Mouse (Mus musculus) forelimb bud, embryonic 11.5 days (tissue): ENCODE measurements at regions not wholly inside any gene's neighbourhood (a gene's known extent, or its start where the extent isn't known, plus 50 kb on each side); places are given as distances from the start of the nearest gene placed in this dataset.
A peak's percentile ranks its signal among the peaks of the same experiment; 100 is the strongest.

Experiments
- DNase-seq: peaks from one replicate; pipeline ENCODE4 v3.0.0-alpha.2; 2012; ENCODE audit warnings: low read depth, low spot score

- no peak for DNase-seq
These were observed 83.8 kb upstream of the Phip start for GRCm38 (mm10) chr9:83059083-83059482.

- no peak for DNase-seq
These were observed 80.9 kb upstream of the Phip start for GRCm38 (mm10) chr9:83056208-83056607.

GRCm38 (mm10) chr9:83051666-83052065, 76.3 kb upstream of the Phip start:
- no peak for DNase-seq

- peak; percentile 52 for DNase-seq
These were observed 72.4 kb upstream of the Phip start for GRCm38 (mm10) chr9:83047567-83048238.

GRCm38 (mm10) chr9:83046035-83046434, 70.7 kb upstream of the Phip start:
- no peak for DNase-seq

- no peak for DNase-seq
These were observed 68.5 kb upstream of the Phip start for GRCm38 (mm10) chr9:83043790-83044189.

GRCm38 (mm10) chr9:83041345-83041744, 66.0 kb upstream of the Phip start:
- no peak for DNase-seq

GRCm38 (mm10) chr9:83040686-83041085, 65.4 kb upstream of the Phip start:
- no peak for DNase-seq

- DNase-seq = no peak
These were observed 62.2 kb upstream of the Phip start for GRCm38 (mm10) chr9:83037261-83038119.
